Mouse (Mus musculus) heart, embryonic 16.5 days (tissue): Measurements from ENCODE around the gene Rnf6. TPM values are rescaled to one million over a fixed set of nuclear protein-coding genes. Genes with fewer than 3 reads are reported as not detected.
"Not testable (repeated sequence)": the region's sequence is repeated elsewhere in the genome, so short reads cannot be mapped to it uniquely, and the experiment has no call there.

Experiments used
- ATAC-seq: fragments of 200-750 bp; cut with Nextera tagmentation; replicated peaks from 2 replicates; pipeline ENCODE4 v1.8.0; 2017; ENCODE audit warnings: moderate number of reproducible peaks; ENCODE audit not compliant: insufficient read depth, low FRiP score; ENCODE audit errors: extremely low read depth
- H3K27ac ChIP-seq: fragments of 300-500 bp; sonication (generic); 2 replicates; pipeline ENCODE4 v1.5.1; 2014; ENCODE audit warnings: mild to moderate bottlenecking, low read length, control low read depth, moderate library complexity
- H3K27me3 ChIP-seq: fragments of 300-500 bp; sonication (generic); 2 replicates; pipeline ENCODE4 v1.6.1; 2014; ENCODE audit warnings: low read length, mixed read lengths; ENCODE audit not compliant: control insufficient read depth, insufficient read depth
- H3K36me3 ChIP-seq: fragments of 300-500 bp; sonication (generic); 2 replicates; pipeline ENCODE4 v1.6.1; 2014; ENCODE audit not compliant: control insufficient read depth, insufficient read depth
- H3K4me1 ChIP-seq: fragments of 300-500 bp; sonication (generic); 2 replicates; pipeline ENCODE4 v1.6.1; 2014; ENCODE audit warnings: low read length, mixed read lengths; ENCODE audit not compliant: control insufficient read depth, insufficient read depth
- H3K4me2 ChIP-seq: fragments of 300-500 bp; sonication (generic); 2 replicates; pipeline ENCODE4 v1.6.1; 2014; ENCODE audit warnings: low read depth, mild to moderate bottlenecking, control low read depth, low read length
- H3K4me3 ChIP-seq: fragments of 300-500 bp; sonication (generic); 2 replicates; pipeline ENCODE4 v1.5.1; 2014; ENCODE audit warnings: mild to moderate bottlenecking, control low read depth, low read length
- H3K9ac ChIP-seq: fragments of 300-500 bp; sonication (generic); 2 replicates; pipeline ENCODE4 v1.6.1; 2014; ENCODE audit warnings: low read length, control low read depth
- H3K9me3 ChIP-seq: fragments of 300-500 bp; sonication (generic); replicated peaks from 2 replicates; pipeline ENCODE4 v1.6.1; 2016; ENCODE audit warnings: low read length; ENCODE audit not compliant: control insufficient read depth
- WGBS: fragments of 180-500 bp; shearing (Covaris S2); extraction: QIAGEN DNeasy Blood & Tissue Kit; methylation state at CpG from one replicate; pipeline ENCODE4 v1.1.7; 2014; 5-methylcytosine and 5-hydroxymethylcytosine counted together
- polyA plus RNA-seq: library from polyadenylated mRNA; unstranded; fragments of >200 nt; fragmentation: Nextera tagmentation; extraction: Ambion mirVana; gene quantifications from 2 replicates; pipeline ENCODE4 v1.2.1, GENCODE M21; 2015

The Rnf6 gene
- polyA plus RNA-seq, 1 experiment from 2014 or later: 57.1 TPM

DNA sequence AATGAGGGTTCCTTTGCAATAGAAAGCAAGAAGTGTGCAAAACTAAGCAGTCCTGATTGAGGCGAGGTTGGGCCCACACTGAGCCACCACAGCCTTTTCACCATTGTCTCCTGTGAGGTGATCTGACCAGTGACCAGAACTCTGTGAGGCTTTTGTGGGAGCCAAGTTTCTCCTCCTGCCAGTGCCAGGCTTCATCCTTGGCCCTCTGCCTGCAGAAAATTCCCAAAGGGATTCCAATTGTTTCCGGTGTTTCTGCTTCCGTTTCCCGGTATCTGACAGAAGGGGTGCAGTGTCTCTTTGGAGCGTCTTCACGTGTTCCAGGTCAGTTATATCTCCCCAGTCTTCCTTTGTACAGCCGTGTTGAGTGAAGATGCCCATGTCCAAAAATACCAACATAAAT, 32.6 kb downstream of the Rnf6 start:
- WGBS: 77% methylated on average over 7 of the region's 7 CpGs
- ATAC-seq: no peak
- no peaks in the 10 kb centered on the region for H3K4me1 ChIP-seq
- H3K27ac ChIP-seq: no peak overlapping the region
- H3K9ac ChIP-seq: no peak overlapping the region
- no peaks in the 10 kb centered on the region for H3K9me3 ChIP-seq
- H3K27me3 ChIP-seq: no peaks in the 10 kb centered on the region
- H3K36me3 ChIP-seq: no peaks in the 10 kb centered on the region
- H3K4me2 ChIP-seq: no peak overlapping the region
- no peak overlapping the region for H3K4me3 ChIP-seq

DNA sequence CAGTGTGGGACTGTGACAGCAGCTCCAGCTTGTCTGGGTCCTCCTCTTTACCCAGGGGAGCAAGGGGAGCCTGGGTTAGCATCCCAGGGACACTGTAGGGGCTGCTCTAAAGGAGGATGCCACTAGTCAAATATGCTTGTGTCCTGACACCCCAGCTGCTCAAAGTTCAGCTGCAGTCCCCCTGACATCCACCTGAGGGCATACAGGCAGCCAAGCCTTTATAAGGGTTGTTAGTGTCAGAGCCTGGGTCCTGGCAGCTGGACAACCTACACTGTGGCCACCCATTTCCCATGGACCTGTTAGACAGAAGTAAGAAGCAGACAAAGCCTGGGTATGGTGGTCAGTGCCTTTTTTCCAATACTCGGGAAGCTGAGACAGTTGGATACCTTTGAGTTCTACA, 33.2 kb downstream of the Rnf6 start:
- H3K4me1 ChIP-seq: no peaks in the 10 kb centered on the region
- 84% methylated on average over 1 of the region's 1 CpGs for WGBS
- no peak overlapping the region for H3K4me2 ChIP-seq
- H3K4me3 ChIP-seq: no peak overlapping the region
- no peaks in the 10 kb centered on the region for H3K27me3 ChIP-seq
- H3K36me3 ChIP-seq: no peaks in the 10 kb centered on the region
- no peak for ATAC-seq
- no peak overlapping the region for H3K9ac ChIP-seq
- no peaks in the 10 kb centered on the region for H3K9me3 ChIP-seq
- H3K27ac ChIP-seq: no peak overlapping the region

DNA sequence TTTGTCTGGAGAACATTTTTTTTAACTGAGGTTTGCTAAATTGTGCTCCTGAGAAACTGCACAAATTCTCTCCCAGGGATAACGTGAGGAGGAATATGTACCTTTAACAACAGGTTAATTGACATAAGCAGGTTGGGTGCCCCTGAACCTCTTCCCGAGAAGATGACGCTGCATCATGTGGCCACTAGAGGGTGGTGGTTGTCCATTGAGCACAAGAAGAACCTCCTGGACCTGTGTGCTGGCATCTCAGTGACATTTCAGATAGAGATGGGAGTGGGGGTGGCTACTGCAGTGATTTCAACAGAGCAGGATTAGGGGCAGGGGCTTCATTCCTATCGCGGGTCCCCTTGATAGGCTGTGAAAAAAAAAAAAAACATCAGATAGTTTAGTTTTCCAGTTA, 33.9 kb downstream of the Rnf6 start:
- H3K4me1 ChIP-seq, H3K36me3 ChIP-seq, H3K4me2 ChIP-seq, H3K27me3 ChIP-seq, ATAC-seq, H3K9ac ChIP-seq, H3K27ac ChIP-seq, H3K9me3 ChIP-seq, H3K4me3 ChIP-seq: not testable (repeated sequence)
- WGBS: 22% methylated on average over 5 of the region's 5 CpGs

DNA sequence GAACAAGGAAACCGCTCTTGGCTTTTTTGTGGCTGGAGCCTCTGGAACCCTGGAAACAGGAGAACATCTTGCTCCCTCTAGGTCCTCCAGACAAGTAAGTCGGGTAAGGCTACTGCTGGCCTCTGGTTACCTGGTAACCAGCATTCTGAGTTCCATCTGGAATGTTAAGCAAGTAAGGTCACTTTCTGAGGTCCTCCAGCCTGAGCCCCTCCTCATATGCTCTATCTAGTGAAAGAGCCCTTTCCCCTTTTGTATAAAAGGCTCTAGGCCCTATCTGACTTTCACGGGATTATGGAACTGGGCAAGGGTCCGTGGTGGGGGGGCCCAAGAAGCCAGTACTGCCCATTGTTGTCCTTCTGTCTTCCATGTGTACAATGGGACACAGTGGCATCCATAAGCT, 36.2 kb downstream of the Rnf6 start, which contains the start of gene 1700001J03Rik:
TSS of gene 1700001J03Rik (minus strand) at position 101 of the 400 bp plus-strand sequence.
- not testable (repeated sequence) for H3K27me3 ChIP-seq, H3K4me2 ChIP-seq, H3K27ac ChIP-seq, H3K4me1 ChIP-seq, H3K9ac ChIP-seq, H3K36me3 ChIP-seq, H3K9me3 ChIP-seq, ATAC-seq, H3K4me3 ChIP-seq
- WGBS: 73% methylated on average over 4 of the region's 4 CpGs

DNA sequence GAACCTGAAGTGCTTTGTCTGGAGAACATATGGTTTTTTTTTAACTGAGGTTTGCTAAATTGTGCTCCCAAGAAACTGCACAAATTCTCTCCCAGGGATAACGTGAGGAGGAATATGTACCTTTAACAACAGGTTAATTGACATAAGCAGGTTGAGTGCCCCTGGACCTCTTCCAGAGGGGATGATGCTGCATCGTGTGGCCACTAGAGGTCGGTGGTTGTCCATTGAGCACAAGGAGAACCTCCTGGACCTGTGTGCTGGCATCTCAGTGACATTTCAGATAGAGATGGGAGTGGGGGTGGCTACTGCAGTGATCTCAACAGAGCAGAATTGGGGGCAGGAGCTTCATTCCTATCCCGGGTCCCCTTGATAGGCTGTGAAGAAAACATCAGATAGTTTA, 48.6 kb downstream of the Rnf6 start:
- H3K27ac ChIP-seq, H3K9ac ChIP-seq, H3K4me2 ChIP-seq, H3K9me3 ChIP-seq, H3K4me3 ChIP-seq, H3K27me3 ChIP-seq, ATAC-seq, H3K4me1 ChIP-seq, H3K36me3 ChIP-seq: not testable (repeated sequence)
- 44% methylated on average over 4 of the region's 4 CpGs for WGBS

DNA sequence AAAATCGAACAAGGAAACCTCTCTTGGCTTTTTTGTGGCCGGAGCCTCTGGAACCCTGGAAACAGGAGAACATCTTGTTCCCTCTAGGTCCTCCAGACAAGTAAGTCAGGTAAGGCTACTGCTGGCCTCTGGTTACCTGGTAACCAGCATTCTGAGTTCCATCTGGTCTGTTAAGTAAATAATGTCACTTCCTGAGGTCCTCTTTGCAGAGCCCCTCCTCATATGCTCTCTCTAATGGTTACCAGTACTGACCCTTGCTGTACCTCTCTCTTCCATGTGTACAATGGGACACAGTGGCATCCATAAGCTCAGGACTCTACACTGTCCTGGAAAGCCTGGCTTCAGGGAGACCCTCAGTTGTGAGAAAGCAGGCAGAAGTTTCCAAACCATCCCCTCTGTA, 50.7 kb downstream of the Rnf6 start, which contains the start of gene Gm6309:
TSS of gene Gm6309 (minus strand) at position 101 of the 400 bp plus-strand sequence.
- WGBS: 63% methylated on average over 2 of the region's 2 CpGs
- H3K27ac ChIP-seq, H3K4me1 ChIP-seq, H3K36me3 ChIP-seq, H3K9me3 ChIP-seq, H3K9ac ChIP-seq, H3K27me3 ChIP-seq, H3K4me3 ChIP-seq, ATAC-seq, H3K4me2 ChIP-seq: not testable (repeated sequence)

DNA sequence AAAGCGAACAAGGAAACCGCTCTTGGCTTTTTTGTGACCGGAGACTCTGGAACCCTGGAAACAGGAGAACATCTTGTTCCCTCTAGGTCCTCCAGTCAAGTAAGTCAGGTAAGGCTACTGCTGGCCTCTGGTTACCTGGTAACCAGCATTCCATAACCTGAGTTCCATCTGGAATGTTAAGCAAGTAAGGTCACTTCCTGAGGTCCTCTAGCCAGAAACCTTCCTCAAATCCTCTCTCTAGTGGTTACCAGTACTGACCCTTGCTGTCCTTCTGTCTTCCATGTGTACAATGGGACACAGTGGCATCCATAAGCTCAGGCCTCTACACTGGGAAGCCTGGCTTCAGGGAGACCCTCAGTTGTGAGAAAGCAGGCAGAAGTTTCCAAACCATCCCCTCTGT, 60.9 kb downstream of the Rnf6 start, which contains the start of gene Gm5565:
TSS of gene Gm5565 (minus strand) at position 101 of the 400 bp plus-strand sequence.
- 89% methylated on average over 3 of the region's 3 CpGs for WGBS
- not testable (repeated sequence) for H3K27ac ChIP-seq, ATAC-seq

More for the DNA sequence above, 60.9 kb downstream of the Rnf6 start, which contains the start of gene Gm5565:
- not testable (repeated sequence) for H3K4me1 ChIP-seq, H3K4me3 ChIP-seq, H3K9ac ChIP-seq, H3K36me3 ChIP-seq, H3K4me2 ChIP-seq, H3K9me3 ChIP-seq, H3K27me3 ChIP-seq

Other genes with a start within 250 kb of the Rnf6 start
- gene Cyp3a25, start 211.9 kb downstream of the Rnf6 start, polyA plus RNA-seq: 0.16 TPM in 1 of 2 replicates, not detected in the other
- not detected in 2 replicates for gene Cyp3a59, start 142.3 kb downstream of the Rnf6 start, polyA plus RNA-seq
- gene Gm5565, start 61.0 kb downstream of the Rnf6 start, polyA plus RNA-seq: not detected in 2 replicates
- gene Gm6309, start 50.8 kb downstream of the Rnf6 start, polyA plus RNA-seq: not detected in 2 replicates
- gene 1700001J03Rik, start 36.3 kb downstream of the Rnf6 start, polyA plus RNA-seq: not detected in 2 replicates
- 6.9 and 10.4 TPM in 2 replicates for gene Cdk8, start 9.7 kb upstream of the Rnf6 start, polyA plus RNA-seq
- 0.15 and 0.33 TPM in 2 replicates for gene Wasf3, start 163.4 kb upstream of the Rnf6 start, polyA plus RNA-seq